Mouse (Mus musculus) CH12.LX (cell line): ENCODE results near the gene Gm20671. TPM values are rescaled to one million over a fixed set of nuclear protein-coding genes. Genes with fewer than 3 reads are reported as not detected.
"Not testable (repeated sequence)": the region's sequence is repeated elsewhere in the genome, so short reads cannot be mapped to it uniquely, and the experiment has no call there.

Source experiments
- DNase-seq: peaks from one replicate; pipeline ENCODE4 v3.0.0-alpha.2; 2013; ENCODE audit errors: extremely low read depth
- H3K27ac ChIP-seq: 2 replicates; pipeline ENCODE4 v1.5.1; 2012; ENCODE audit warnings: low read depth, mild to moderate bottlenecking, control low read depth, moderate library complexity; ENCODE audit not compliant: insufficient read depth
- H3K27me3 ChIP-seq: replicated peaks from 2 replicates; pipeline ENCODE3; 2012; ENCODE audit warnings: inconsistent platforms
- H3K36me3 ChIP-seq, 2 experiments: replicated peaks in 1 of 2; 2 replicates each; pipeline versions ENCODE3 to v1.6.1; 2012; ENCODE audit warnings: inconsistent platforms in 1 of 2, low read length in 1 of 2, mild to moderate bottlenecking in 1 of 2, mixed read lengths in 1 of 2, moderate library complexity in 1 of 2; ENCODE audit not compliant: control insufficient read depth in 1 of 2, insufficient read depth in 1 of 2
- H3K4me1 ChIP-seq, 2 experiments: 2 replicates each; pipeline ENCODE4 v1.6.1; 2012; ENCODE audit warnings: inconsistent platforms in 1 of 2, moderate library complexity in 1 of 2; ENCODE audit not compliant: insufficient read depth in 2 of 2, control insufficient read depth in 1 of 2
- H3K4me2 ChIP-seq: 2 replicates; pipeline ENCODE4 v1.6.1; 2012; ENCODE audit warnings: low read depth, mild to moderate bottlenecking, control low read depth; ENCODE audit not compliant: poor library complexity, insufficient read depth, severe bottlenecking
- H3K4me3 ChIP-seq, 3 experiments: fragments of 150-350 bp in 1 of 3; sonication (generic) in 1 of 3; replicated peaks in 1 of 3; 2 replicates each; pipeline versions ENCODE3 to v1.5.1; 2011 to 2012; ENCODE audit warnings: low read depth in 2 of 3, low read length in 2 of 3, mild to moderate bottlenecking in 2 of 3, moderate library complexity in 2 of 3, control low read depth in 1 of 3, improper control_type of control experiment in 1 of 3, inconsistent platforms in 1 of 3, mixed read lengths in 1 of 3; ENCODE audit not compliant: poor library complexity in 1 of 3
- H3K79me2 ChIP-seq: replicated peaks from 2 replicates; pipeline ENCODE4 v1.6.1; 2012; ENCODE audit warnings: mild to moderate bottlenecking, moderate library complexity; ENCODE audit not compliant: control insufficient read depth, poor library complexity, insufficient read depth, severe bottlenecking; ENCODE audit errors: extremely low read depth
- H3K9ac ChIP-seq: 2 replicates; pipeline ENCODE4 v1.6.1; 2012; ENCODE audit warnings: low read depth, mild to moderate bottlenecking, control low read depth, moderate library complexity; ENCODE audit not compliant: insufficient read depth
- H3K9me3 ChIP-seq: replicated peaks from 2 replicates; pipeline ENCODE3; 2012; ENCODE audit warnings: low read length, inconsistent platforms, mixed read lengths
- CTCF ChIP-seq, 2 experiments: IDR thresholded peaks in 1 of 2; conservative IDR thresholded peaks in 1 of 2; 2 replicates each; pipeline ENCODE4 v1.5.1; 2011 to 2012; ENCODE audit warnings: low read depth in 2 of 2, low read length in 2 of 2, improper control_type of control experiment in 1 of 2, inconsistent platforms in 1 of 2, mild to moderate bottlenecking in 1 of 2, moderate library complexity in 1 of 2
- ELF1 ChIP-seq: IDR thresholded peaks from 2 replicates; pipeline ENCODE4 v1.6.1; 2014; ENCODE audit warnings: low read depth, mild to moderate bottlenecking, inconsistent platforms, low read length, improper control_type of control experiment
- ETS1 ChIP-seq: conservative IDR thresholded peaks from 2 replicates; pipeline ENCODE4 v1.6.1; 2012; ENCODE audit warnings: low read depth, mild to moderate bottlenecking, inconsistent platforms, low read length, improper control_type of control experiment, moderate library complexity
- HCFC1 ChIP-seq: IDR thresholded peaks from 2 replicates; pipeline ENCODE4 v1.6.1; 2012; ENCODE audit warnings: low read depth, mild to moderate bottlenecking, inconsistent platforms, low read length, improper control_type of control experiment
- IRF4 ChIP-seq: IDR thresholded peaks from 2 replicates; pipeline ENCODE4 v1.6.1; 2014; ENCODE audit warnings: low read depth, mild to moderate bottlenecking, inconsistent platforms, low read length, improper control_type of control experiment
- JUN ChIP-seq: IDR thresholded peaks from 2 replicates; pipeline ENCODE4 v1.6.1; 2011; ENCODE audit warnings: low read depth, mild to moderate bottlenecking, low read length, improper control_type of control experiment, moderate library complexity; ENCODE audit not compliant: insufficient read depth
- JUND ChIP-seq: conservative IDR thresholded peaks from 2 replicates; pipeline ENCODE4 v1.6.1; 2011; ENCODE audit warnings: low read depth, low read length, improper control_type of control experiment
- MXI1 ChIP-seq: IDR thresholded peaks from 2 replicates; pipeline ENCODE4 v1.6.1; 2011; ENCODE audit warnings: mild to moderate bottlenecking, low read depth, low read length, improper control_type of control experiment
- MYC ChIP-seq: IDR thresholded peaks from 2 replicates; pipeline ENCODE4 v1.6.1; 2011; ENCODE audit warnings: low read depth, mild to moderate bottlenecking, improper control_type of control experiment, low read length
- NELFE ChIP-seq: IDR thresholded peaks from 2 replicates; pipeline ENCODE4 v1.6.1; 2011; ENCODE audit warnings: low read depth, low read length, improper control_type of control experiment
- POLR2AphosphoS2 ChIP-seq: IDR thresholded peaks from 2 replicates; pipeline ENCODE4 v1.6.1; 2011; ENCODE audit warnings: low read depth, low read length, improper control_type of control experiment
- SMC3 ChIP-seq: IDR thresholded peaks from 2 replicates; pipeline ENCODE4 v1.6.1; 2011; ENCODE audit warnings: low read depth, low read length, improper control_type of control experiment
- TBP ChIP-seq: conservative IDR thresholded peaks from 2 replicates; pipeline ENCODE4 v1.6.1; 2011; ENCODE audit warnings: low read depth, low read length, improper control_type of control experiment
- dilution Hi-C: fragments of 300-500 bp; cut with MboI; formaldehyde crosslinking; loops from 2 replicates; pipeline ENCODE4 v1.14.3; 2020; ENCODE audit warnings: low sequenced_read_pairs; ENCODE audit not compliant: extremely low pct_unique_long_range_greater_than_20kb, extremely low pct_ligation_motif_present
- in situ Hi-C: fragments of 300-500 bp; cut with MboI; formaldehyde crosslinking; loops from 3 replicates; pipeline ENCODE4 v1.14.3; 2019; ENCODE audit warnings: low sequenced_read_pairs, low pct_ligation_motif_present, low pct_unique_long_range_greater_than_20kb, mixed read lengths
- polyA plus RNA-seq: library from polyadenylated mRNA; unstranded; fragments of >175 nt; gene quantifications from 2 replicates; pipeline ENCODE4 v1.2.1, GENCODE M21; 2012; ENCODE audit warnings: low read depth; ENCODE audit not compliant: insufficient read length
- total RNA-seq, 2 experiments: library from RNA; depleted of rRNA; stranded (reverse); fragments of 300-350 nt in 1 of 2; fragments of >200 nt in 1 of 2; gene quantifications; 2 replicates each; pipeline ENCODE4 v1.2.3; 2012 to 2014

Gm20671 gene
- total and polyA plus RNA-seq, 3 experiments: 0.81 TPM; not detected in 2

- dilution Hi-C loops: no loop called here
- no peak for DNase-seq
- no peaks in the 10 kb centered on the region for H3K36me3 ChIP-seq
- no peak overlapping the region for H3K27ac ChIP-seq
- H3K4me2 ChIP-seq: no peak overlapping the region
- H3K9me3 ChIP-seq: no peaks in the 10 kb centered on the region
- in situ Hi-C loops: no loop called here
- H3K4me1 ChIP-seq: peaks cover 0 to 13% of the 10 kb centered on the region in 2 experiments; a peak in 1 of 4 replicates
- TF ChIP-seq NELFE: no peak
- TF ChIP-seq JUN: no peak
- TF ChIP-seq ELF1: no peak
- TF ChIP-seq ETS1: no peak
- TF ChIP-seq POLR2AphosphoS2: no peak
- TF ChIP-seq MXI1: no peak
- TF ChIP-seq HCFC1: no peak
- TF ChIP-seq, all 38 proteins: peak for 0
- no peak overlapping the region for H3K9ac ChIP-seq
- peaks cover 12% of the 10 kb centered on the region for H3K79me2 ChIP-seq
- H3K27me3 ChIP-seq: no peaks in the 10 kb centered on the region
- no peak overlapping the region for H3K4me3 ChIP-seq
These were observed 30.9 kb upstream of the Gm20671 start for GRCm38 (mm10) chr5:32857781-32858220.

- H3K79me2 ChIP-seq: peaks cover 37% of the 10 kb centered on the region
These were observed 28.4 kb upstream of the Gm20671 start for GRCm38 (mm10) chr5:32855274-32855673.

DNA sequence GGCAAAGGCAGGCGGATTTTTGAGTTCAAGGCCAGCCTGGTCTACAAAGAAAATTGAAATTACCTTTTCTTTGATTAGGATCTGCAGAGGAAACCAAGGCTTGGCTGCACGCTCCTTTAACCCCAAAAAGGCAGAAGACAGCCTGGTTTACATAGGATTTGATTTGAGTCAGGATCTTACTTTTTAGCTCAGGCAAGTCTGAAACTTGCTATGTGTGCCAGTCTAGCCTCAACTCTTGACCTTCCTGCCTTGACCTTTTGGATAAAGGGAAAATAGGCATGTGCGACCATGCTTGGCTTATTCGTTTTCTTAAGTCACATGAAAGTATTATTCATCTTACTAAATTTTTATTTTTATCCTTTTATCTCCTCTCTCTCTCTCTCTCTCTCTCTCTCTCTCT, 27.9 kb upstream of the Gm20671 start:
- in situ Hi-C loops (no loop called here), dilution Hi-C loops (no loop called here)
- H3K27ac ChIP-seq: 0 out of 2 replicates have a peak overlapping the region, but pooled peaks have one; percentile 16
- no peaks in the 10 kb centered on the region for H3K9me3 ChIP-seq
- DNase-seq: no peak
- H3K4me2 ChIP-seq: peak overlapping the region; percentile 57
- peaks cover 0 to 17% of the 10 kb centered on the region in 2 experiments for H3K36me3 ChIP-seq
- peak overlapping the region; percentile 18; the same call in 1 of the 2 replicates for H3K9ac ChIP-seq
- H3K4me3 ChIP-seq: no peak overlapping the region
- no peak for TF ChIP-seq SMC3
- no peak for TF ChIP-seq IRF4
- TF ChIP-seq MYC: no peak
- no peak for TF ChIP-seq JUND
- no peak for TF ChIP-seq CTCF (conservative IDR thresholded peaks at IDR 0.05 in 1 of 2, IDR thresholded peaks at IDR 0.05 in 1 of 2; ENCODE audit: low read depth in 2 of 2, low read length in 2 of 2)
- peaks cover 2 to 26% of the 10 kb centered on the region in 2 experiments; a peak in 3 of 4 replicates for H3K4me1 ChIP-seq
- H3K79me2 ChIP-seq: peaks cover 41% of the 10 kb centered on the region
- H3K27me3 ChIP-seq: no peaks in the 10 kb centered on the region

More at GRCm38 (mm10) chr5:32855274-32855673, 28.4 kb upstream of the Gm20671 start:
- H3K4me1 ChIP-seq: peaks cover 2 to 26% of the 10 kb centered on the region in 2 experiments; a peak in 3 of 4 replicates
- DNase-seq, dilution Hi-C loops, H3K4me2 ChIP-seq, H3K9ac ChIP-seq, in situ Hi-C loops, H3K27me3 ChIP-seq, H3K4me3 ChIP-seq, H3K9me3 ChIP-seq, H3K27ac ChIP-seq: not testable (repeated sequence)
- 0 out of 2 replicates have a peak, but pooled peaks have one; percentile 55 for TF ChIP-seq TBP
- H3K36me3 ChIP-seq: peaks cover 0 to 15% of the 10 kb centered on the region in 2 experiments
